Mouse (Mus musculus) neural tube, embryonic 12.5 days (tissue): ENCODE measurements around the gene Taf6. TPM values are rescaled to one million over a fixed set of nuclear protein-coding genes. Genes with fewer than 3 reads are reported as not detected.
A peak's percentile ranks its signal among the peaks of the same experiment; 100 is the strongest.

Experiments used
- ATAC-seq: fragments of 200-750 bp; cut with Nextera tagmentation; 2 replicates; pipeline ENCODE4 v1.8.0; 2017; ENCODE audit warnings: low read depth, mild to moderate bottlenecking, moderate TSS enrichment, moderate library complexity; ENCODE audit not compliant: low FRiP score
- H3K27ac ChIP-seq: fragments of 300-500 bp; sonication (generic); 2 replicates; pipeline ENCODE4 v1.5.1; 2016
- H3K27me3 ChIP-seq: fragments of 300-500 bp; sonication (generic); replicated peaks from 2 replicates; pipeline ENCODE4 v1.6.1; 2016; ENCODE audit warnings: mild to moderate bottlenecking
- H3K36me3 ChIP-seq: fragments of 300-500 bp; sonication (generic); 2 replicates; pipeline ENCODE4 v1.6.1; 2016; ENCODE audit warnings: mild to moderate bottlenecking
- H3K4me1 ChIP-seq: fragments of 300-500 bp; sonication (generic); 2 replicates; pipeline ENCODE4 v1.6.1; 2016
- H3K4me2 ChIP-seq: fragments of 300-500 bp; sonication (generic); replicated peaks from 2 replicates; pipeline ENCODE4 v1.6.1; 2016; ENCODE audit warnings: mild to moderate bottlenecking
- H3K4me3 ChIP-seq: fragments of 300-500 bp; sonication (generic); 2 replicates; pipeline ENCODE4 v1.5.1; 2016
- H3K9ac ChIP-seq: fragments of 300-500 bp; sonication (generic); 2 replicates; pipeline ENCODE4 v1.6.1; 2016; ENCODE audit warnings: mild to moderate bottlenecking
- H3K9me3 ChIP-seq: fragments of 300-500 bp; sonication (generic); 2 replicates; pipeline ENCODE4 v1.6.1; 2016; ENCODE audit warnings: mild to moderate bottlenecking
- WGBS: fragments of 180-500 bp; shearing (Covaris S2); methylation state at CpG from one replicate; pipeline ENCODE4 v1.1.7; 2016; 5-methylcytosine and 5-hydroxymethylcytosine counted together
- polyA plus RNA-seq: library from polyadenylated mRNA; unstranded; fragments of >200 nt; fragmentation: Nextera tagmentation; extraction: Ambion mirVana; gene quantifications from 2 replicates; pipeline ENCODE4 v1.2.1, GENCODE M21; 2016

The Taf6 gene
- polyA plus RNA-seq, 1 experiment from 2014 or later = 112 TPM

GRCm38 (mm10) chr5:138207253-138207652, 20.0 kb upstream of the Taf6 start:
- ATAC-seq = no peak
- Histone ChIP-seq H3K9me3 (no peaks in the 10 kb centered on the region), H3K36me3 (no peaks in the 10 kb centered on the region), H3K9ac (no peak overlapping the region), H3K4me1 (no peaks in the 10 kb centered on the region), H3K27ac (no peak overlapping the region), H3K27me3 (no peaks in the 10 kb centered on the region), H3K4me3 (no peak overlapping the region), H3K4me2 (no peak overlapping the region)
- WGBS = 89% methylated on average over 1 of the region's 1 CpGs

GRCm38 (mm10) chr5:138202086-138202485, 14.8 kb upstream of the Taf6 start:
- H3K4me2 ChIP-seq = no peak overlapping the region
- no peaks in the 10 kb centered on the region for H3K4me1 ChIP-seq
- no peak overlapping the region for H3K27ac ChIP-seq
- no peaks in the 10 kb centered on the region for H3K27me3 ChIP-seq
- no peak for ATAC-seq
- WGBS = 77% methylated on average over 3 of the region's 3 CpGs
- no peak overlapping the region for H3K4me3 ChIP-seq
- no peaks in the 10 kb centered on the region for H3K36me3 ChIP-seq
- H3K9ac ChIP-seq = no peak overlapping the region
- no peaks in the 10 kb centered on the region for H3K9me3 ChIP-seq

GRCm38 (mm10) chr5:138199576-138199975, 12.3 kb upstream of the Taf6 start:
- 13% methylated on average over 1 of the region's 1 CpGs for WGBS
- no peaks in the 10 kb centered on the region for H3K9me3 ChIP-seq
- H3K36me3 ChIP-seq = no peaks in the 10 kb centered on the region
- H3K4me1 ChIP-seq = no peaks in the 10 kb centered on the region; the same call in 1 of the 2 replicates
- no peaks in the 10 kb centered on the region for H3K27me3 ChIP-seq
- no peak overlapping the region for H3K4me3 ChIP-seq
- no peak overlapping the region for H3K9ac ChIP-seq
- H3K27ac ChIP-seq = no peak overlapping the region
- ATAC-seq = no peak
- no peak overlapping the region for H3K4me2 ChIP-seq

GRCm38 (mm10) chr5:138195463-138195862, 8.2 kb upstream of the Taf6 start:
- no peak overlapping the region for H3K27ac ChIP-seq
- H3K36me3 ChIP-seq = peaks cover 30% of the 10 kb centered on the region
- 0 out of 2 replicates have a peak overlapping the region, but pooled peaks have one; percentile 71 for H3K4me3 ChIP-seq
- peak overlapping the region; percentile 88 for H3K4me2 ChIP-seq
- H3K27me3 ChIP-seq = no peaks in the 10 kb centered on the region
- H3K9me3 ChIP-seq = no peaks in the 10 kb centered on the region
- ATAC-seq = no peak
- no peak overlapping the region for H3K9ac ChIP-seq
- H3K4me1 ChIP-seq = no peaks in the 10 kb centered on the region; the same call in 1 of the 2 replicates
- 81% methylated on average over 7 of the region's 7 CpGs for WGBS

GRCm38 (mm10) chr5:138194755-138195345, 7.6 kb upstream of the Taf6 start:
- WGBS = 3% methylated on average over 29 of the region's 29 CpGs
- H3K36me3 ChIP-seq = peaks cover 33% of the 10 kb centered on the region
- H3K27me3 ChIP-seq = no peaks in the 10 kb centered on the region
- H3K9ac ChIP-seq = peak overlapping the region; percentile 83
- peak; percentile 73 for ATAC-seq
- no peaks in the 10 kb centered on the region; the same call in 1 of the 2 replicates for H3K4me1 ChIP-seq
- no peaks in the 10 kb centered on the region for H3K9me3 ChIP-seq
- peak overlapping the region; percentile 88 for H3K4me2 ChIP-seq
- peak overlapping the region; percentile 83 for H3K27ac ChIP-seq
- peak overlapping the region; percentile 71 for H3K4me3 ChIP-seq

GRCm38 (mm10) chr5:138193771-138194727, 6.8 kb upstream of the Taf6 start, which contains the start of gene Mblac1:
Gene Mblac1 (plus strand): TSS chr5:138194314.
- Histone ChIP-seq H3K4me1 (no peaks in the 10 kb centered on the region; the same call in 1 of the 2 replicates), H3K9ac (peak within 1 kb of the TSS; percentile 83), H3K4me2 (peak within 1 kb of the TSS; percentile 88), H3K27me3 (no peaks in the 10 kb centered on the region), H3K36me3 (peaks cover 35% of the 10 kb centered on the region), H3K9me3 (no peaks in the 10 kb centered on the region), H3K4me3 (peak within 1 kb of the TSS; percentile 71), H3K27ac (peak within 1 kb of the TSS; percentile 83)
- 9% methylated on average over 54 of the region's 54 CpGs for WGBS
- ATAC-seq = peak; percentile 90

- no peak overlapping the region for H3K27ac ChIP-seq
- H3K4me3 ChIP-seq = peak overlapping the region; percentile 73
- H3K4me1 ChIP-seq = peaks cover 16% of the 10 kb centered on the region
- peaks cover 44% of the 10 kb centered on the region for H3K36me3 ChIP-seq
- no peaks in the 10 kb centered on the region for H3K9me3 ChIP-seq
- no peaks in the 10 kb centered on the region for H3K27me3 ChIP-seq
- peak overlapping the region; percentile 70 for H3K9ac ChIP-seq
- 1% methylated on average over 10 of the region's 10 CpGs for WGBS
- H3K4me2 ChIP-seq = peak overlapping the region; percentile 72
- ATAC-seq = peak; percentile 88
Observed at GRCm38 (mm10) chr5:138187661-138188306, 533 bp upstream of the Taf6 start.

- Histone ChIP-seq H3K9ac (no peak overlapping the region), H3K4me1 (peaks cover 19% of the 10 kb centered on the region), H3K36me3 (peaks cover 53% of the 10 kb centered on the region), H3K27me3 (no peaks in the 10 kb centered on the region), H3K9me3 (no peaks in the 10 kb centered on the region), H3K4me2 (no peak overlapping the region), H3K27ac (no peak overlapping the region), H3K4me3 (no peak overlapping the region)
- WGBS = 85% methylated on average over 3 of the region's 3 CpGs
- no peak for ATAC-seq
Observed at GRCm38 (mm10) chr5:138173217-138173616, 14.0 kb downstream of the Taf6 start.

- Histone ChIP-seq H3K4me2 (peak within 1 kb of the TSS; percentile 78), H3K4me3 (peak within 1 kb of the TSS; percentile 58), H3K9me3 (no peaks in the 10 kb centered on the region), H3K9ac (peak within 1 kb of the TSS; percentile 49), H3K27ac (peak within 1 kb of the TSS; percentile 60), H3K4me1 (peaks cover 19% of the 10 kb centered on the region), H3K27me3 (no peaks in the 10 kb centered on the region), H3K36me3 (peaks cover 53% of the 10 kb centered on the region)
- ATAC-seq = peak; percentile 96
- WGBS = under 1% methylated on average over 54 of the region's 54 CpGs
Observed at GRCm38 (mm10) chr5:138171695-138172491, 15.4 kb downstream of the Taf6 start, which contains the start of the genes Ap4m1 and Mcm7. Gene Ap4m1 (plus strand): TSS chr5:138172002. Gene Mcm7 (minus strand): TSS chr5:138172422.

- Histone ChIP-seq H3K27ac (peak overlapping the region; percentile 38), H3K9me3 (no peaks in the 10 kb centered on the region), H3K27me3 (no peaks in the 10 kb centered on the region), H3K9ac (peak overlapping the region; percentile 49), H3K4me3 (peak overlapping the region; percentile 58), H3K4me1 (peaks cover 19% of the 10 kb centered on the region), H3K4me2 (peak overlapping the region; percentile 78), H3K36me3 (peaks cover 54% of the 10 kb centered on the region)
- under 1% methylated on average over 47 of the region's 47 CpGs for WGBS
- peak; percentile 91 for ATAC-seq
Observed at GRCm38 (mm10) chr5:138170936-138171561, 16.2 kb downstream of the Taf6 start.

- H3K4me1 ChIP-seq = peaks cover 22% of the 10 kb centered on the region
- H3K9me3 ChIP-seq = no peaks in the 10 kb centered on the region
- H3K9ac ChIP-seq = no peak overlapping the region
- ATAC-seq = no peak
- no peak overlapping the region for H3K4me3 ChIP-seq
- WGBS = 76% methylated on average over 8 of the region's 8 CpGs
- no peak overlapping the region for H3K27ac ChIP-seq
- peaks cover 70% of the 10 kb centered on the region for H3K36me3 ChIP-seq
- no peaks in the 10 kb centered on the region for H3K27me3 ChIP-seq
- H3K4me2 ChIP-seq = no peak overlapping the region
Observed at GRCm38 (mm10) chr5:138165594-138165993, 21.7 kb downstream of the Taf6 start.
